ENCODE assay signal across 8 mouse cellular contexts in genomic region chr1:92934182-92934827, GRCm38 (mm10). TPM values are rescaled to one million over a fixed set of nuclear protein-coding genes. Genes with fewer than 3 reads are reported as not detected.
DNase-seq lines count a peak whose midpoint lies in the region; ATAC-seq lines count a peak whose summit lies in the region.

Capn10 (plus strand) TSS chr1:92934376.

- H3K27me3 ChIP-seq in forebrain, embryonic 14.5 days (replicated peaks; ENCODE audit: control insufficient read depth, insufficient read depth, low read length): no peaks in the 10 kb centered on the region
- peaks cover 5% of the 10 kb centered on the region; the same call in 1 of the 2 replicates for H3K27me3 ChIP-seq in neural tube, embryonic 15.5 days (replicated peaks)

- H3K9me3 ChIP-seq in forebrain, embryonic 14.5 days (replicated peaks; ENCODE audit: control insufficient read depth, low read length): no peaks in the 10 kb centered on the region
- H3K9me3 ChIP-seq in neural tube, embryonic 15.5 days (replicated peaks): no peaks in the 10 kb centered on the region

- peak; percentile 100 for ATAC-seq in forebrain, embryonic 14.5 days
- ATAC-seq in neural tube, embryonic 15.5 days (ENCODE audit: low FRiP score): peak; percentile 100

- peak; percentile 99 for DNase-seq in ES-CJ7 (ENCODE audit: low read depth, low spot score)
- peak; percentile 90 for DNase-seq in cerebellum, adult 11 months
- peak; percentile 99 for DNase-seq in forebrain, embryonic 14.5 days (ENCODE audit: low spot score)
- peak; percentile 87 to 91 for DNase-seq in heart, postnatal 14 days
- DNase-seq in layer of hippocampus, adult 11-12 months (ENCODE audit: low spot score): peak; percentile 96
- peak; percentile 95 to 96 for DNase-seq in lung, adult 18-20 months
- peak; percentile 90 for DNase-seq in testis, postnatal 14 days (ENCODE audit: low spot score)

- H3K27ac ChIP-seq in forebrain, embryonic 14.5 days (ENCODE audit: low read depth, low read length): peak within 1 kb of the TSS; percentile 95
- H3K27ac ChIP-seq in neural tube, embryonic 15.5 days (replicated peaks): peak within 1 kb of the TSS; percentile 99

- H3K4me2 ChIP-seq in forebrain, embryonic 14.5 days (ENCODE audit: low read length): peak within 1 kb of the TSS; percentile 90
- H3K4me2 ChIP-seq in neural tube, embryonic 15.5 days: peak within 1 kb of the TSS; percentile 90

- peaks cover 22% of the 10 kb centered on the region for H3K4me1 ChIP-seq in forebrain, embryonic 14.5 days (ENCODE audit: control insufficient read depth, insufficient read depth, low read length)
- H3K4me1 ChIP-seq in neural tube, embryonic 15.5 days: peaks cover 33% of the 10 kb centered on the region

- peaks cover 16% of the 10 kb centered on the region for H3K36me3 ChIP-seq in forebrain, embryonic 14.5 days (ENCODE audit: control insufficient read depth, insufficient read depth, low read length)
- H3K36me3 ChIP-seq in neural tube, embryonic 15.5 days: peaks cover 18% of the 10 kb centered on the region

- H3K9ac ChIP-seq in forebrain, embryonic 14.5 days (ENCODE audit: low read length): peak within 1 kb of the TSS; percentile 85
- H3K9ac ChIP-seq in neural tube, embryonic 15.5 days (replicated peaks): peak within 1 kb of the TSS; percentile 65

- H3K4me3 ChIP-seq in forebrain, embryonic 14.5 days (ENCODE audit: low read depth, low read length): peak within 1 kb of the TSS; percentile 77
- peak within 1 kb of the TSS; percentile 67 for H3K4me3 ChIP-seq in neural tube, embryonic 15.5 days (replicated peaks)

- intact Hi-C loops in heart, postnatal 14 days (cut with DNase I): no loop called here

- WGBS in forebrain, embryonic 14.5 days: under 1% methylated on average over 45 of the region's 45 CpGs
- under 1% methylated on average over 45 of the region's 45 CpGs for WGBS in neural tube, embryonic 15.5 days

RNA-seq across cellular contexts. Expression of gene Capn10, which starts in this region (rescaled TPM):
- 40.2 and 52.8 TPM in 2 replicates for polyA plus RNA-seq in forebrain, embryonic 14.5 days (2014; fragmentation: Nextera tagmentation; extraction: Ambion mirVana)
- total RNA-seq in heart, postnatal 14 days (2021): 1 to 10 TPM; 7.5 to 9.6 TPM
- 55.4 and 60.8 TPM in 2 replicates for polyA plus RNA-seq in neural tube, embryonic 15.5 days (2015; fragmentation: Nextera tagmentation; extraction: Ambion mirVana)

Comparison
In these comparisons a context has a peak if more than half of its experiments do, and no peak if none do; other contexts are left out.
1. Peak in every context shown above with its lines: DNase-seq, ATAC-seq, H3K4me3 ChIP-seq and H3K27ac ChIP-seq.